Mouse (Mus musculus) left cerebral cortex, adult 2 months (tissue): ENCODE measurements at regions not wholly inside any gene's neighbourhood (a gene's known extent, or its start where the extent isn't known, plus 50 kb on each side); places are given as distances from the start of the nearest gene placed in this dataset.

ENCODE experiments used
- DNase-seq, 2 experiments: peaks; one replicate each; pipeline ENCODE4 v3.0.0; 2021 to 2022; ENCODE audit warnings: low spot score in 2 of 2, mixed read lengths in 1 of 2; ENCODE audit errors: extremely low spot score in 1 of 2
- H3K27ac ChIP-seq: fragments of 200-600 bp; 2 replicates; pipeline ENCODE4 v1.8.1; 2022
- H3K4me3 ChIP-seq: fragments of 200-600 bp; 2 replicates; pipeline ENCODE4 v1.8.1; 2022
- CTCF ChIP-seq: fragments of 200-600 bp; IDR thresholded peaks from 2 replicates; pipeline ENCODE4 v1.8.1; 2022; ENCODE audit warnings: antibody characterized with exemption, mild to moderate bottlenecking, moderate library complexity
- intact Hi-C: fragments of 180-260 bp; cut with DNase I; formaldehyde crosslinking; loops from one replicate; pipeline ENCODE4 v1.15.1; 2025

GRCm38 (mm10) chr16:70825910-70826309 lies 512.2 kb downstream of the Gbe1 start:
- no peak for DNase-seq
- TF ChIP-seq CTCF = no peak
- no peak overlapping the region for H3K4me3 ChIP-seq
- intact Hi-C loops = no loop called here
- no peak overlapping the region for H3K27ac ChIP-seq

- H3K27ac ChIP-seq = peak overlapping the region; percentile 69
- no peak overlapping the region for H3K4me3 ChIP-seq
- no peak for TF ChIP-seq CTCF
- intact Hi-C loops = loop anchor here (1.0 to 10.0 kb wide), 3 partner anchors 95 to 248 kb away; no protein-coding TSS in a partner anchor
- DNase-seq = peak in 1 of 2 experiments; percentile 21
Measured at GRCm38 (mm10) chr16:70835006-70835405, 521.3 kb downstream of the Gbe1 start.

GRCm38 (mm10) chr16:70838139-70838538 lies 524.4 kb downstream of the Gbe1 start:
- no peak overlapping the region for H3K4me3 ChIP-seq
- intact Hi-C loops = loop anchor here (5.0 to 10.0 kb wide), 2 partner anchors 183 to 251 kb away; no protein-coding TSS in a partner anchor
- H3K27ac ChIP-seq = no peak overlapping the region; the same call in 1 of the 2 replicates
- TF ChIP-seq CTCF = peak; percentile 50
- no peak for DNase-seq

GRCm38 (mm10) chr16:70868241-70868640 lies 554.5 kb downstream of the Gbe1 start:
- Histone ChIP-seq H3K27ac (no peak overlapping the region), H3K4me3 (no peak overlapping the region)
- peak in 1 of 2 experiments; percentile 16 for DNase-seq
- TF ChIP-seq CTCF = peak; percentile 70
- intact Hi-C loops = loop anchor here (5.0 to 10.0 kb wide), 2 partner anchors 213 to 301 kb away; no protein-coding TSS in a partner anchor

- H3K27ac ChIP-seq = no peak overlapping the region
- no peak overlapping the region for H3K4me3 ChIP-seq
- no peak for TF ChIP-seq CTCF
- DNase-seq = no peak
- intact Hi-C loops = loop anchor here (5.0 to 10.0 kb wide), 2 partner anchors 214 to 302 kb away; no protein-coding TSS in a partner anchor
Measured at GRCm38 (mm10) chr16:70869205-70869604, 555.5 kb downstream of the Gbe1 start.

GRCm38 (mm10) chr16:70874080-70874479 lies 560.3 kb downstream of the Gbe1 start:
- Histone ChIP-seq H3K27ac (no peak overlapping the region), H3K4me3 (no peak overlapping the region)
- intact Hi-C loops = no loop called here
- TF ChIP-seq CTCF = no peak
- DNase-seq = peak in 1 of 2 experiments; percentile 14

- Histone ChIP-seq H3K4me3 (peak overlapping the region; percentile 43; the same call in 1 of the 2 replicates), H3K27ac (peak overlapping the region; percentile 88)
- peak in 1 of 2 experiments; percentile 15 for DNase-seq
- intact Hi-C loops = loop anchor here (10.0 kb wide), 1 partner anchor 314 kb away; no protein-coding TSS in a partner anchor
- TF ChIP-seq CTCF = no peak
Measured at GRCm38 (mm10) chr16:70880678-70881077, 566.9 kb downstream of the Gbe1 start.

GRCm38 (mm10) chr16:70881098-70881850 lies 567.5 kb downstream of the Gbe1 start:
- peak overlapping the region; percentile 88 for H3K27ac ChIP-seq

GRCm38 (mm10) chr16:70900085-70900484 lies 586.3 kb downstream of the Gbe1 start:
- H3K27ac ChIP-seq = no peak overlapping the region
- TF ChIP-seq CTCF = no peak
- no peak overlapping the region for H3K4me3 ChIP-seq
- intact Hi-C loops = no loop called here
- no peak for DNase-seq

More at GRCm38 (mm10) chr16:70881098-70881850, 567.5 kb downstream of the Gbe1 start:
- intact Hi-C loops = loop anchor here (10.0 kb wide), 1 partner anchor 314 kb away; no protein-coding TSS in a partner anchor
- peak overlapping the region; percentile 43 for H3K4me3 ChIP-seq
- TF ChIP-seq CTCF = no peak; the same call in 1 of the 2 replicates
- peak in 1 of 2 experiments; percentile 33 for DNase-seq

- DNase-seq = no peak
- no peak overlapping the region for H3K27ac ChIP-seq
- intact Hi-C loops = no loop called here
- TF ChIP-seq CTCF = no peak
- no peak overlapping the region for H3K4me3 ChIP-seq
Measured at GRCm38 (mm10) chr16:70920047-70920446, 606.3 kb downstream of the Gbe1 start.

GRCm38 (mm10) chr16:70929651-70930050 lies 615.9 kb downstream of the Gbe1 start:
- intact Hi-C loops = no loop called here
- no peak for DNase-seq
- Histone ChIP-seq H3K4me3 (no peak overlapping the region), H3K27ac (no peak overlapping the region)
- TF ChIP-seq CTCF = no peak

- no peak overlapping the region for H3K4me3 ChIP-seq
- intact Hi-C loops = no loop called here
- DNase-seq = no peak
- TF ChIP-seq CTCF = no peak
- H3K27ac ChIP-seq = no peak overlapping the region
Measured at GRCm38 (mm10) chr16:70935959-70936358, 622.2 kb downstream of the Gbe1 start.
